ENCODE assay signal across 24 mouse cellular contexts in genomic region chr1:192663092-192663491, GRCm38 (mm10).
DNase-seq lines count a peak whose midpoint lies in the region; ATAC-seq lines count a peak whose summit lies in the region.
"Had no signal": no experiment of that assay in that cellular context is flagged by ENCODE, and none has a peak within 500 bp of the region (broad histone marks: within the 10 kb centered on the region; RNA-seq: fewer than 3 reads in every experiment).

No protein-coding gene starts in this region.

- 68% methylated on average over 5 of the region's 5 CpGs for WGBS in limb, embryonic 12.5 days
- WGBS in limb, embryonic 10.5 days: 77% methylated on average over 5 of the region's 5 CpGs
- whole genome bisulfite sequencing in kidney, embryonic 15.5 days: 72% methylated on average over 5 of the region's 5 CpGs

- H3K4me2 ChIP-seq in limb, embryonic 12.5 days: no peak overlapping the region
- H3K4me2 ChIP-seq in kidney, embryonic 15.5 days: no peak overlapping the region
- H3K4me2 ChIP-seq: forebrain, embryonic 12.5 days; heart, embryonic 13.5 days; hindbrain, embryonic 15.5 days had no signal

- peaks cover 9% of the 10 kb centered on the region; the same call in 1 of the 2 replicates for H3K9me3 ChIP-seq in limb, embryonic 12.5 days
- no peaks in the 10 kb centered on the region for H3K9me3 ChIP-seq in limb, embryonic 10.5 days (replicated peaks)
- no peaks in the 10 kb centered on the region for H3K9me3 ChIP-seq in kidney, embryonic 15.5 days (replicated peaks)
- H3K9me3 ChIP-seq: forebrain, embryonic 12.5 days; hindbrain, embryonic 15.5 days had no signal

- peaks cover 9% of the 10 kb centered on the region for H3K36me3 ChIP-seq in limb, embryonic 12.5 days
- peaks cover 13% of the 10 kb centered on the region; the same call in 1 of the 2 replicates for H3K36me3 ChIP-seq in limb, embryonic 10.5 days
- peaks cover 8% of the 10 kb centered on the region for H3K36me3 ChIP-seq in kidney, embryonic 15.5 days
- H3K36me3 ChIP-seq: forebrain, embryonic 12.5 days; hindbrain, embryonic 15.5 days had no signal

- no peak for DNase-seq in limb, embryonic 10.5 days (ENCODE audit: low spot score)
- DNase-seq in A20 (ENCODE audit: low read depth, low spot score) (peak; percentile 34), R1 (ENCODE audit: low read depth, low spot score) (peak; percentile 40)
- peak; percentile 5 for DNase-seq in induced T-regulatory cell, adult 2 months (ENCODE audit: low read depth)
- DNase-seq in cerebellum, postnatal 14 days: no peak
- no peak for DNase-seq in cerebellum, adult 9-11 months
- DNase-seq: cerebellum, postnatal 10 days; gastrocnemius, adult 2 months; heart, postnatal 36 days; kidney, adult 18-20 months; kidney, postnatal 10 days; layer of hippocampus, postnatal 36 days; lung, postnatal 14 days; right cerebral cortex, adult 18-20 months had no signal

- H3K27me3 ChIP-seq in limb, embryonic 12.5 days: no peaks in the 10 kb centered on the region
- no peaks in the 10 kb centered on the region for H3K27me3 ChIP-seq in limb, embryonic 10.5 days (ENCODE audit: low read depth, poor library complexity, severe bottlenecking)
- no peaks in the 10 kb centered on the region for H3K27me3 ChIP-seq in kidney, embryonic 15.5 days
- H3K27me3 ChIP-seq: forebrain, embryonic 12.5 days; heart, embryonic 13.5 days; hindbrain, embryonic 15.5 days had no signal

- ATAC-seq in limb, embryonic 12.5 days (ENCODE audit: insufficient number of reproducible peaks, insufficient read depth, low FRiP score, low TSS enrichment, low read depth): no peak
- no peak for ATAC-seq in kidney, embryonic 15.5 days (replicated peaks; ENCODE audit: low FRiP score)

- peak overlapping the region; percentile 64; the same call in 1 of the 2 replicates for H3K27ac ChIP-seq in limb, embryonic 12.5 days
- H3K27ac ChIP-seq in limb, embryonic 10.5 days: no peak overlapping the region
- no peak overlapping the region for H3K27ac ChIP-seq in kidney, embryonic 15.5 days
- H3K27ac ChIP-seq: embryonic facial prominence, embryonic 10.5 days; forebrain, embryonic 12.5 days; gastrocnemius, adult 2 months; heart, embryonic 13.5 days; hindbrain, embryonic 15.5 days; layer of hippocampus, adult 2 months; liver, embryonic 14.5 days; stomach, postnatal 0 days had no signal

- no peak overlapping the region for H3K4me3 ChIP-seq in limb, embryonic 12.5 days (replicated peaks)
- H3K4me3 ChIP-seq in limb, embryonic 10.5 days: no peak overlapping the region
- no peak overlapping the region for H3K4me3 ChIP-seq in kidney, embryonic 15.5 days (replicated peaks)
- H3K4me3 ChIP-seq: embryonic facial prominence, embryonic 10.5 days; forebrain, embryonic 12.5 days; gastrocnemius, adult 2 months; heart, embryonic 13.5 days; hindbrain, embryonic 15.5 days; layer of hippocampus, adult 2 months; midbrain, embryonic 10.5 days had no signal

- H3K9ac ChIP-seq in limb, embryonic 12.5 days (replicated peaks): no peak overlapping the region
- no peak overlapping the region for H3K9ac ChIP-seq in kidney, embryonic 15.5 days
- H3K9ac ChIP-seq: forebrain, embryonic 12.5 days; heart, embryonic 13.5 days; hindbrain, embryonic 15.5 days; liver, embryonic 14.5 days had no signal

- peaks cover 17% of the 10 kb centered on the region; the same call in 1 of the 2 replicates for H3K4me1 ChIP-seq in limb, embryonic 12.5 days (replicated peaks)
- H3K4me1 ChIP-seq in limb, embryonic 10.5 days: peaks cover 19% of the 10 kb centered on the region; the same call in 1 of the 2 replicates
- H3K4me1 ChIP-seq in kidney, embryonic 15.5 days: no peaks in the 10 kb centered on the region
- H3K4me1 ChIP-seq: forebrain, embryonic 12.5 days; heart, embryonic 13.5 days; hindbrain, embryonic 15.5 days; midbrain, embryonic 10.5 days had no signal

Comparison
In these comparisons a context has a peak if more than half of its experiments do, and no peak if none do; other contexts are left out.
1. DNase-seq: peak in A20 (single experiment), R1 (single experiment) and induced T-regulatory cell, adult 2 months (single experiment); none in limb, embryonic 10.5 days (single experiment), cerebellum, postnatal 14 days (0 of 2) and cerebellum, adult 9-11 months (single experiment).